Mouse (Mus musculus) liver, adult 2 months (tissue): ENCODE results near the gene Dbi.

Source experiments
- CTCF ChIP-seq: fragments of 200-500 bp; IDR thresholded peaks from 2 replicates; pipeline ENCODE4 v1.5.1; 2011; ENCODE audit warnings: low read depth, low read length, control low read depth
- POLR2A ChIP-seq: fragments of 200-500 bp; IDR thresholded peaks from 2 replicates; pipeline ENCODE4 v1.6.1; 2011; ENCODE audit warnings: low read length, control low read depth; ENCODE audit not compliant: insufficient read depth; ENCODE audit errors: extremely low read depth

DNA sequence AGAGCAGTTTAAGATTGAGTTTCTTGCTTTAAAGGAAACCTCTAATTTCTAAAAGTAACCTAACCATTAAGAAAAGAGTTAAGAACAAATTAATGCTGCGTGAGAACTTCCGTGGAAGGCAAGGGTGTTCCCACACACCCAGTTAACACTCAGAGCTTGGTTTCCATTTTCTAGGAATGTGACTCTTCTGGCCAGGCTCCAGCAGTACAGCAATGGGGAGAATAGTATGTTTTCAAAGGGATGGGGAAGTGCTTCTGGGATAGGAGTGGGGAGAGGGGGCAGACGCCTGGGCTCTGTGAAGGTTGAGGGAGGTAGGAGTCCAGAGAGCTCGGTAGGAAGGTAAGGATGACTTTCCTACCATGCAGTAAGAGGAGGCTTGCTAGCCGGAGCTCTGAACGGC is 4.6 kb upstream of the Dbi start:
- no peak for TF ChIP-seq CTCF
- TF ChIP-seq POLR2A: no peak
